ENCODE assay signal across 7 mouse cellular contexts in genomic region chr1:194619353-194620244, GRCm38 (mm10). TPM values are rescaled to one million over a fixed set of nuclear protein-coding genes. Genes with fewer than 3 reads are reported as not detected.
A peak's percentile ranks its signal among the peaks of the same experiment; 100 is the strongest.
DNase-seq lines count a peak whose midpoint lies in the region; ATAC-seq and TF ChIP-seq lines count a peak whose summit lies in the region.

No protein-coding gene starts in this region.

- H3K27me3 ChIP-seq in heart, embryonic 12.5 days (replicated peaks): no peaks in the 10 kb centered on the region
- H3K27me3 ChIP-seq in kidney, postnatal 0 days (ENCODE audit: insufficient read depth, low read length): no peaks in the 10 kb centered on the region
- no peaks in the 10 kb centered on the region for H3K27me3 ChIP-seq in liver, adult 2 months (ENCODE audit: control insufficient read depth, insufficient read depth, low read length)
- H3K27me3 ChIP-seq in myocyte (ENCODE audit: control insufficient read depth, insufficient read depth, insufficient read length): no peaks in the 10 kb centered on the region
- no peaks in the 10 kb centered on the region for H3K27me3 ChIP-seq in stomach, embryonic 14.5 days (ENCODE audit: control insufficient read depth, insufficient read depth, low read length)

- WGBS in heart, embryonic 12.5 days: under 1% methylated on average over 61 of the region's 62 CpGs
- WGBS in kidney, postnatal 0 days: under 1% methylated on average over 62 of the region's 62 CpGs
- under 1% methylated on average over 62 of the region's 62 CpGs for WGBS in liver, adult 2 months
- whole genome bisulfite sequencing in stomach, embryonic 14.5 days: under 1% methylated on average over 62 of the region's 62 CpGs

- TF ChIP-seq POLR2A in liver, adult 2 months (IDR thresholded peaks at IDR 0.05; ENCODE audit: extremely low read depth, insufficient read depth, low read length): peak; percentile 80; the same call in 1 of the 2 replicates
- TF ChIP-seq POLR2A in myocyte (IDR thresholded peaks at IDR 0.05; ENCODE audit: insufficient read length, low read depth): peak; percentile 77

- peak overlapping the region; percentile 85 for H3K4me2 ChIP-seq in heart, embryonic 12.5 days
- peak overlapping the region; percentile 91 for H3K4me2 ChIP-seq in kidney, postnatal 0 days (ENCODE audit: low read length)
- peak overlapping the region; percentile 98 for H3K4me2 ChIP-seq in myocyte (ENCODE audit: low read depth)
- H3K4me2 ChIP-seq in stomach, embryonic 14.5 days (replicated peaks; ENCODE audit: low read depth, low read length): peak overlapping the region; percentile 90

- H3K27ac ChIP-seq in heart, embryonic 12.5 days (ENCODE audit: poor library complexity, severe bottlenecking): peak overlapping the region; percentile 81
- peak overlapping the region; percentile 84 for H3K27ac ChIP-seq in kidney, postnatal 0 days
- peak overlapping the region; percentile 71 for H3K27ac ChIP-seq in liver, adult 2 months (replicated peaks; ENCODE audit: insufficient read depth, low read depth, low read length)
- H3K27ac ChIP-seq in stomach, embryonic 14.5 days (ENCODE audit: low read length): peak overlapping the region; percentile 50

- peak overlapping the region; percentile 80 for H3K4me3 ChIP-seq in heart, embryonic 12.5 days
- H3K4me3 ChIP-seq in kidney, postnatal 0 days (replicated peaks; ENCODE audit: low read depth, low read length): peak overlapping the region; percentile 78
- peak overlapping the region; percentile 88 for H3K4me3 ChIP-seq in liver, adult 2 months (ENCODE audit: insufficient read depth, low read depth, low read length)
- H3K4me3 ChIP-seq in myocyte: peak overlapping the region; percentile 81
- peak overlapping the region; percentile 83 for H3K4me3 ChIP-seq in stomach, embryonic 14.5 days (ENCODE audit: low read depth, low read length)

- H3ac ChIP-seq in myocyte (ENCODE audit: control insufficient read depth, insufficient read length): peak overlapping the region; percentile 60

- peaks cover 15% of the 10 kb centered on the region; the same call in 1 of the 2 replicates for H3K79me2 ChIP-seq in liver, adult 2 months (ENCODE audit: control insufficient read depth, insufficient read depth, low read length)
- peaks cover 33% of the 10 kb centered on the region for H3K79me2 ChIP-seq in myocyte (ENCODE audit: control insufficient read depth, insufficient read depth)

- peak; percentile 43; the same call in 1 of the 2 replicates for ATAC-seq in erythroid progenitor cell, adult 5-6 weeks (replicated peaks; ENCODE audit: low FRiP score, poor library complexity, severe bottlenecking)
- peak; percentile 89 for ATAC-seq in heart, embryonic 12.5 days (ENCODE audit: insufficient number of reproducible peaks, low FRiP score)
- ATAC-seq in kidney, postnatal 0 days (replicated peaks; ENCODE audit: low FRiP score, low read depth): peak; percentile 91
- peak; percentile 94 for ATAC-seq in stomach, embryonic 14.5 days (ENCODE audit: insufficient number of reproducible peaks, insufficient read depth, low FRiP score, low read depth)

- H3K9ac ChIP-seq in heart, embryonic 12.5 days: peak overlapping the region; percentile 83
- peak overlapping the region; percentile 76 for H3K9ac ChIP-seq in kidney, postnatal 0 days (ENCODE audit: low read depth, low read length)
- H3K9ac ChIP-seq in liver, adult 2 months (ENCODE audit: low read depth, low read length): peak overlapping the region; percentile 87
- H3K9ac ChIP-seq in stomach, embryonic 14.5 days (replicated peaks; ENCODE audit: low read depth, low read length): peak overlapping the region; percentile 65

- H3K36me3 ChIP-seq in heart, embryonic 12.5 days: no peaks in the 10 kb centered on the region
- no peaks in the 10 kb centered on the region for H3K36me3 ChIP-seq in kidney, postnatal 0 days (ENCODE audit: insufficient read depth, low read length)
- H3K36me3 ChIP-seq in liver, adult 2 months (ENCODE audit: control insufficient read depth, insufficient read depth, low read length): no peaks in the 10 kb centered on the region
- H3K36me3 ChIP-seq in myocyte (ENCODE audit: control insufficient read depth, insufficient read depth): no peaks in the 10 kb centered on the region
- H3K36me3 ChIP-seq in stomach, embryonic 14.5 days (ENCODE audit: control insufficient read depth, insufficient read depth, low read length): no peaks in the 10 kb centered on the region

- DNase-seq in c-Kit-positive CD71-negative TER-119-negative erythroid progenitor cells, embryonic 14.5 days (ENCODE audit: low read depth): peak; percentile 56
- DNase-seq in kidney, postnatal 0 days (ENCODE audit: low spot score): peak; percentile 91
- DNase-seq in liver, adult 2 months (ENCODE audit: extremely low read depth, low read depth, low spot score): peak; percentile 57

- peaks cover 38% of the 10 kb centered on the region for H3K4me1 ChIP-seq in heart, embryonic 12.5 days (replicated peaks)
- H3K4me1 ChIP-seq in kidney, postnatal 0 days (replicated peaks; ENCODE audit: insufficient read depth, low read length): peaks cover 12% of the 10 kb centered on the region
- H3K4me1 ChIP-seq in liver, adult 2 months (ENCODE audit: control insufficient read depth, insufficient read depth, low read length): peaks cover 17% of the 10 kb centered on the region
- H3K4me1 ChIP-seq in stomach, embryonic 14.5 days (ENCODE audit: control insufficient read depth, insufficient read depth, low read length): peaks cover 24% of the 10 kb centered on the region

- TF ChIP-seq CTCF in kidney, postnatal 0 days (IDR thresholded peaks at IDR 0.05; ENCODE audit: low read depth): peak; percentile 55
- peak; percentile 36; the same call in 1 of the 2 replicates for TF ChIP-seq CTCF in liver, adult 2 months (IDR thresholded peaks at IDR 0.05; ENCODE audit: low read depth, low read length)

- H3K9me3 ChIP-seq in heart, embryonic 12.5 days (replicated peaks): no peaks in the 10 kb centered on the region
- H3K9me3 ChIP-seq in kidney, postnatal 0 days (replicated peaks; ENCODE audit: low read length): no peaks in the 10 kb centered on the region
- no peaks in the 10 kb centered on the region for H3K9me3 ChIP-seq in stomach, embryonic 14.5 days (ENCODE audit: control insufficient read depth, low read depth, low read length)

TF ChIP-seq in myocyte, 11 proteins besides CTCF, POLR2A, EP300 and RAD21:
- TF ChIP-seq E2F4 (IDR thresholded peaks at IDR 0.05; ENCODE audit: insufficient read depth) (no peak), MYOD1 (IDR thresholded peaks at IDR 0.05; ENCODE audit: control insufficient read depth in 1 of 3, insufficient read length in 2 of 3, low read depth in 2 of 3) (peak in 2 of 3 experiments; percentile 93 to 96), MAX (IDR thresholded peaks at IDR 0.05; ENCODE audit: low read depth) (no peak), POLR2AphosphoS2 (IDR thresholded peaks at IDR 0.05; ENCODE audit: insufficient read length, low read depth) (peak; percentile 64), TCF12 (IDR thresholded peaks at IDR 0.05; ENCODE audit: insufficient read depth, poor library complexity, severe bottlenecking) (peak; percentile 57), MYOG (IDR thresholded peaks at IDR 0.05; ENCODE audit: control insufficient read depth in 1 of 3, insufficient read depth in 1 of 3, insufficient read length in 2 of 3, low read depth in 2 of 3) (peak; percentile 23 to 83 (median 49)), TCF3 (IDR thresholded peaks at IDR 0.05; ENCODE audit: insufficient read length, low read depth) (peak; percentile 63)

RNA-seq across cellular contexts. Expression of gene Plxna2, which starts 1.6 kb away (rescaled TPM):
- total RNA-seq in erythroid progenitor cell, adult 5-6 weeks (2015; ENCODE audit: low replicate concordance): 0.36 and 0.84 TPM in 2 replicates
- total RNA-seq in erythroid progenitor cell, adult 5-6 weeks (2017; ENCODE audit: low replicate concordance): 1.4 TPM in 1 of 2 replicates, not detected in the other
- polyA plus RNA-seq in heart, embryonic 12.5 days (2016; fragmentation: Nextera tagmentation; extraction: Ambion mirVana): 8.0 and 9.5 TPM in 2 replicates
- polyA plus RNA-seq in kidney, postnatal 0 days (2015; fragmentation: Nextera tagmentation; extraction: Ambion mirVana): 2.6 and 2.8 TPM in 2 replicates
- total RNA-seq in liver, adult 2 months (2014; rRNA removed): 6.7 and 12.1 TPM in 2 replicates
- 6.6 and 8.6 TPM in 2 replicates for polyA plus RNA-seq in liver, adult 2 months (2012; rRNA removed)
- 3.6 TPM for polyA plus RNA-seq in myocyte (2012; fragmentation: generic; extraction: Trizol)
- 7.7 and 8.3 TPM in 2 replicates for polyA plus RNA-seq in stomach, embryonic 14.5 days (2014; fragmentation: Nextera tagmentation; extraction: Ambion mirVana)

Comparison
In these comparisons a context has a peak if more than half of its experiments do, and no peak if none do; other contexts are left out.
1. Peak in every context shown above with its lines: DNase-seq, ATAC-seq, H3K4me3 ChIP-seq and H3K27ac ChIP-seq.
2. ATAC-seq: peak in every context shown above with its lines; median percentile 94 in stomach, embryonic 14.5 days; 91 in kidney, postnatal 0 days; 89 in heart, embryonic 12.5 days; 43 in erythroid progenitor cell, adult 5-6 weeks.